Mouse (Mus musculus) CH12.LX (cell line): ENCODE data around the gene Hoxd13. TPM values are rescaled to one million over a fixed set of nuclear protein-coding genes. Genes with fewer than 3 reads are reported as not detected.

Experiments used
- DNase-seq: peaks from one replicate; pipeline ENCODE4 v3.0.0-alpha.2; 2013; ENCODE audit errors: extremely low read depth
- H3K27ac ChIP-seq: 2 replicates; pipeline ENCODE4 v1.5.1; 2012; ENCODE audit warnings: low read depth, mild to moderate bottlenecking, control low read depth, moderate library complexity; ENCODE audit not compliant: insufficient read depth
- H3K27me3 ChIP-seq: replicated peaks from 2 replicates; pipeline ENCODE3; 2012; ENCODE audit warnings: inconsistent platforms
- H3K36me3 ChIP-seq, 2 experiments: replicated peaks in 1 of 2; 2 replicates each; pipeline versions ENCODE3 to v1.6.1; 2012; ENCODE audit warnings: inconsistent platforms in 1 of 2, low read length in 1 of 2, mild to moderate bottlenecking in 1 of 2, mixed read lengths in 1 of 2, moderate library complexity in 1 of 2; ENCODE audit not compliant: control insufficient read depth in 1 of 2, insufficient read depth in 1 of 2
- H3K4me1 ChIP-seq, 2 experiments: 2 replicates each; pipeline ENCODE4 v1.6.1; 2012; ENCODE audit warnings: inconsistent platforms in 1 of 2, moderate library complexity in 1 of 2; ENCODE audit not compliant: insufficient read depth in 2 of 2, control insufficient read depth in 1 of 2
- H3K4me2 ChIP-seq: 2 replicates; pipeline ENCODE4 v1.6.1; 2012; ENCODE audit warnings: low read depth, mild to moderate bottlenecking, control low read depth; ENCODE audit not compliant: poor library complexity, insufficient read depth, severe bottlenecking
- H3K4me3 ChIP-seq, 3 experiments: fragments of 150-350 bp in 1 of 3; sonication (generic) in 1 of 3; replicated peaks in 1 of 3; 2 replicates each; pipeline versions ENCODE3 to v1.5.1; 2011 to 2012; ENCODE audit warnings: low read depth in 2 of 3, low read length in 2 of 3, mild to moderate bottlenecking in 2 of 3, moderate library complexity in 2 of 3, control low read depth in 1 of 3, improper control_type of control experiment in 1 of 3, inconsistent platforms in 1 of 3, mixed read lengths in 1 of 3; ENCODE audit not compliant: poor library complexity in 1 of 3
- H3K79me2 ChIP-seq: replicated peaks from 2 replicates; pipeline ENCODE4 v1.6.1; 2012; ENCODE audit warnings: mild to moderate bottlenecking, moderate library complexity; ENCODE audit not compliant: control insufficient read depth, poor library complexity, insufficient read depth, severe bottlenecking; ENCODE audit errors: extremely low read depth
- H3K9ac ChIP-seq: 2 replicates; pipeline ENCODE4 v1.6.1; 2012; ENCODE audit warnings: low read depth, mild to moderate bottlenecking, control low read depth, moderate library complexity; ENCODE audit not compliant: insufficient read depth
- H3K9me3 ChIP-seq: replicated peaks from 2 replicates; pipeline ENCODE3; 2012; ENCODE audit warnings: low read length, inconsistent platforms, mixed read lengths
- CHD1 ChIP-seq: IDR thresholded peaks from 2 replicates; pipeline ENCODE4 v1.6.1; 2012; ENCODE audit warnings: low read depth, low read length, improper control_type of control experiment, inconsistent platforms
- E2F4 ChIP-seq: IDR thresholded peaks from 2 replicates; pipeline ENCODE4 v1.6.1; 2011; ENCODE audit warnings: low read depth, low read length, improper control_type of control experiment; ENCODE audit not compliant: insufficient replicate concordance
- ELF1 ChIP-seq: IDR thresholded peaks from 2 replicates; pipeline ENCODE4 v1.6.1; 2014; ENCODE audit warnings: low read depth, mild to moderate bottlenecking, inconsistent platforms, low read length, improper control_type of control experiment
- EP300 ChIP-seq: IDR thresholded peaks from 2 replicates; pipeline ENCODE4 v1.6.1; 2011; ENCODE audit warnings: low read length, improper control_type of control experiment
- JUN ChIP-seq: IDR thresholded peaks from 2 replicates; pipeline ENCODE4 v1.6.1; 2011; ENCODE audit warnings: low read depth, mild to moderate bottlenecking, low read length, improper control_type of control experiment, moderate library complexity; ENCODE audit not compliant: insufficient read depth
- KAT2A ChIP-seq: IDR thresholded peaks from 2 replicates; pipeline ENCODE4 v1.6.1; 2012; ENCODE audit warnings: low read length, improper control_type of control experiment, inconsistent platforms; ENCODE audit not compliant: insufficient replicate concordance
- MEF2A ChIP-seq: IDR thresholded peaks from 2 replicates; pipeline ENCODE4 v1.6.1; 2014; ENCODE audit warnings: low read depth, mild to moderate bottlenecking, inconsistent platforms, low read length, improper control_type of control experiment, borderline replicate concordance
- MXI1 ChIP-seq: IDR thresholded peaks from 2 replicates; pipeline ENCODE4 v1.6.1; 2011; ENCODE audit warnings: mild to moderate bottlenecking, low read depth, low read length, improper control_type of control experiment
- POLR2A ChIP-seq: IDR thresholded peaks from 2 replicates; pipeline ENCODE4 v1.6.1; 2011; ENCODE audit warnings: low read depth, mild to moderate bottlenecking, improper control_type of control experiment, low read length
- RCOR1 ChIP-seq: conservative IDR thresholded peaks from 2 replicates; pipeline ENCODE4 v1.6.1; 2012; ENCODE audit warnings: low read depth, mild to moderate bottlenecking, inconsistent platforms, low read length, improper control_type of control experiment
- ZC3H11A ChIP-seq: IDR thresholded peaks from 2 replicates; pipeline ENCODE4 v1.6.1; 2012; ENCODE audit warnings: low read depth, mild to moderate bottlenecking, inconsistent platforms, low read length, improper control_type of control experiment
- ZMIZ1 ChIP-seq: IDR thresholded peaks from 2 replicates; pipeline ENCODE4 v1.6.1; 2012; ENCODE audit warnings: low read depth, mild to moderate bottlenecking, inconsistent platforms, low read length, improper control_type of control experiment
- ZNF384 ChIP-seq: IDR thresholded peaks from 2 replicates; pipeline ENCODE4 v1.6.1; 2012; ENCODE audit warnings: low read depth, low read length, improper control_type of control experiment, inconsistent platforms
- dilution Hi-C: fragments of 300-500 bp; cut with MboI; formaldehyde crosslinking; loops from 2 replicates; pipeline ENCODE4 v1.14.3; 2020; ENCODE audit warnings: low sequenced_read_pairs; ENCODE audit not compliant: extremely low pct_unique_long_range_greater_than_20kb, extremely low pct_ligation_motif_present
- in situ Hi-C: fragments of 300-500 bp; cut with MboI; formaldehyde crosslinking; loops from 3 replicates; pipeline ENCODE4 v1.14.3; 2019; ENCODE audit warnings: low sequenced_read_pairs, low pct_ligation_motif_present, low pct_unique_long_range_greater_than_20kb, mixed read lengths
- polyA plus RNA-seq: library from polyadenylated mRNA; unstranded; fragments of >175 nt; gene quantifications from 2 replicates; pipeline ENCODE4 v1.2.1, GENCODE M21; 2012; ENCODE audit warnings: low read depth; ENCODE audit not compliant: insufficient read length
- total RNA-seq, 2 experiments: library from RNA; depleted of rRNA; stranded (reverse); fragments of 300-350 nt in 1 of 2; fragments of >200 nt in 1 of 2; gene quantifications; 2 replicates each; pipeline ENCODE4 v1.2.3; 2012 to 2014

The Hoxd13 gene
- total and polyA plus RNA-seq, 3 experiments, result not detected

DNA sequence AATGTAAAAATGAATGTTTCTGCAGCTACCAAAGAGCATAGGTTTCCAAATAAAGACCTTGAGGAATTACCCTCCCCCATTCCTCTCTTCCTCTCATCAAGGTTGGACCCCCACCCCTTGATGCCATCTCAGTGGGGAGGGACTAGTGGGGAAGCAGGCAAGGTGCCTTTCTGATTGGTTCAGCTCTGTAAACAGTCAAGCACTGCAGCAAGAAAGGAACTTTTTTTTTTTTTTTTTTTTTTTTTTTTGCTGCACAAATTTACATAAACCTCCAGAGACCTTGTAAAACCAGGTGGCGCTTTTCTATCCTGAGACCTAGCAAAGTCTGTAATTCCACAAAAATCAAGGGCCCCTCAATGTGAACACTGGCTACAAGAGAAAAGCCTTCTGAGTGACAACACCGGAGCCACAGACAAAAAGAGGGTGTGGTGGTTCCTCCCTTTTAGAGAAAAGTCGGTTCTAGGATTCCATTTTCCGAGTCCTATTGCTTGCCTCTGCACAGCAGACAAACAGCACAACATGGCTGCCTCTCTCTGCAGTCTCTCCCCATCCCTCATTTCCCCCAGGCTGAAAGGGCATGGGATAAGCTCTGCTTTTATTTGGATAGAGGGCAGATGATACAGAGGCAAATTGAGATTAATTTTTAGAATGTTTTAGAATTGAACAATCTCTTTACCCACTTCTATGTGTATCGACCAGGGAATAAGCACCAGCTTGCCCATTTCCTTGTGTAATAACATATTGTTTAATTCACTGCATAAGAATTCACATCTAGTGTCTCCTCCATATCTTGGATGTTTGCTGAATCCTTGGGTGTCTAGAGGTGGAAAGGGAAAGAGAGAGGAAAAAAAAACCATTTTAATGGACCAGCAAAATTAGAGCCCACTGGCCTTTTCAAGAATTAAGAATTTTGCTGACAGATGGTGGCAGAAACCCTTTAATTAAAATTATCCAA lies 41.6 kb downstream of the Hoxd13 start:
- Histone ChIP-seq H3K9ac (no peak overlapping the region), H3K9me3 (peaks cover 4% of the 10 kb centered on the region), H3K4me3 (no peak overlapping the region), H3K27me3 (peaks cover 6% of the 10 kb centered on the region), H3K4me1 (peaks cover 0 to 4% of the 10 kb centered on the region in 2 experiments; a peak in 2 of 4 replicates), H3K79me2 (no peaks in the 10 kb centered on the region), H3K36me3 (no peaks in the 10 kb centered on the region), H3K27ac (no peak overlapping the region), H3K4me2 (peak overlapping the region; percentile 7; the same call in 1 of the 2 replicates)
- TF ChIP-seq KAT2A, result no peak
- TF ChIP-seq RCOR1, result no peak
- peak; percentile 98 for TF ChIP-seq ZNF384
- TF ChIP-seq EP300, result no peak
- TF ChIP-seq MXI1, result no peak
- dilution Hi-C loops, result no loop called here
- in situ Hi-C loops, result loop anchor here (25.0 kb wide), 1 partner anchor 878 kb away; no protein-coding TSS in a partner anchor
- DNase-seq, result peak; percentile 8

DNA sequence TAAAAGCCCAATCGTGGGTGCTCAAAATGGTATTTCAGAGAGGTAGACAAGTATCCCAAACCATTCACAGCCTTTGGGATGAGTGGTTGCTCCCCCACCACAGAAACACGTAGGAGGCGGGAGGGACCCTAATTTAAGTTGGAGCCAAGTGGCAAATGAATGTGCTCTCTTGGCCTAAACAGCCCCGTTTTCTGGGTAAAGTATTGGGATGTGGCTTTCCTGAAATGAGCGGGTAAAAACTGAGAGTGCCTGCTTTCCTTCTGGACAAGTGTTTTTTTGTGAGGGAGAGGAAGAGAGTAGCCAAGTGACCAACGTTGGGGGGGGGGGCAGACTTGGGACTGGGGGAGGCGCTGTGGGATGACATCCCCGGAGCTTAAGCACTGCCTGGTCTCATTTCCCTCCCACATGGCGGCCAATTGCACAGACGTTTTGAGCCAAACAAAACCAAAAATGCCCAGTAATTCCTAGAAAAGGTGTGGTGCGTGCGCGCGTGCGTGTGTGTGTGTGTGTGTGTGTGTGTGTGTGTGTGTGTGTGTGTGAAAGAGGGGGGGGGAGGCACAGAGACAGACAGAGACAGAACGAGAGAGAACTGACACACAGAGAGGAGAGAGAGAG lies 42.9 kb downstream of the Hoxd13 start:
- dilution Hi-C loops, result no loop called here
- H3K27me3 ChIP-seq, result peaks cover 6% of the 10 kb centered on the region
- H3K4me1 ChIP-seq, result peaks cover 0 to 6% of the 10 kb centered on the region in 2 experiments; a peak in 2 of 4 replicates

More for the DNA sequence above, 42.9 kb downstream of the Hoxd13 start:
- Histone ChIP-seq H3K4me2 (no peak overlapping the region), H3K9ac (no peak overlapping the region), H3K36me3 (no peaks in the 10 kb centered on the region), H3K79me2 (no peaks in the 10 kb centered on the region), H3K4me3 (no peak overlapping the region), H3K27ac (no peak overlapping the region), H3K9me3 (peaks cover 4% of the 10 kb centered on the region)
- DNase-seq, result no peak
- in situ Hi-C loops, result loop anchor here (25.0 kb wide), 1 partner anchor 876 kb away; no protein-coding TSS in a partner anchor
- no peak for TF ChIP-seq MEF2A
- no peak for TF ChIP-seq JUN
- no peak for TF ChIP-seq POLR2A
- no peak for TF ChIP-seq CHD1
- TF ChIP-seq ZMIZ1, result no peak
- no peak for TF ChIP-seq ZC3H11A
- no peak for TF ChIP-seq KAT2A
- no peak for TF ChIP-seq MXI1
- TF ChIP-seq E2F4, result no peak
- TF ChIP-seq ELF1, result no peak
